Comparison of ENCODE assay signal across 18 mouse cellular contexts in the genomic region with DNA sequence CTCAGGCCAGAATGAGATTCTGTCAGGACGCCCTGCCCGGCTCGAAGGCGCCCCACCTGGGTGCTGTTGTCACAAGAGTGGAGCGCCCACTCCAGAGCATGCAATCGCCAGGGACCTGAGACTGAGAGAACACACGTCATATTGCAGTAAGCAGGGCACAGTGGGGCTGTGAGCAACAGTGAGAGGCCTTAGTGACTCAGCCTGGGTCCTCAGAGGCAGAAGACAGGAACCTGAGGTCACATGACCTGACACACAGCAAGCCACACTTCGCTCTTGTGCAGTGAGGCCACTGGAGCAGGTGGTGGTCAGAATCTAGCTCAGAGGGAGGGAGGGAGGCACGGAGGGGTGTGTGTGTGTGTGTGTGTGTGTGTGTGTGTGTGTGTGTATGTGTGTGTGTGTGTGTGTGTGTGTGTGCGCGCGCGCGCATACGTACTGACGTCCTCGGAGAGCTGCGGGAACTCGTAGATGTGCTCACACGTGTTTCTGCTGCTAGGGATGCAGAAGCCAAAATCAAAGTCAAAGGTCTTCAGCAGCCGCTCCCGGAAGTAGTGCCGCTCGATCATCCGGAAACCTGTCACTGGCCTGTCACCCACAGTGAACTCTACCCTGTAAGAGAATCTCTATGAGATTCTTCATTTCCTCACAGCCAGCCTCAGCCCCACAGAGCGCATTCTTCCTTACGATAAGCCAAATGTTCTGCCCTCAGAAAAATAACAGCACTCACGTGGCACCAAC. TPM values are rescaled to one million over a fixed set of nuclear protein-coding genes. Genes with fewer than 3 reads are reported as not detected.
A peak's percentile ranks its signal among the peaks of the same experiment; 100 is the strongest.
DNase-seq lines count a peak whose midpoint lies in the region; ATAC-seq and TF ChIP-seq lines count a peak whose summit lies in the region.
"Had no signal": no experiment of that assay in that cellular context is flagged by ENCODE, and none has a peak within 500 bp of the region (broad histone marks: within the 10 kb centered on the region; RNA-seq: fewer than 3 reads in every experiment).

No protein-coding gene starts in this region.

- H3K4me1 ChIP-seq in intestine, postnatal 0 days (replicated peaks; ENCODE audit: control insufficient read depth, insufficient read depth, low read length), result no peaks in the 10 kb centered on the region

- no peaks in the 10 kb centered on the region for H3K27me3 ChIP-seq in intestine, postnatal 0 days (replicated peaks; ENCODE audit: control insufficient read depth, insufficient read depth, low read length)
- H3K27me3 ChIP-seq: forebrain, embryonic 13.5 days; heart, embryonic 12.5 days; limb, embryonic 12.5 days; neural tube, embryonic 12.5 days had no signal

- no peak overlapping the region for H3K27ac ChIP-seq in intestine, postnatal 0 days (ENCODE audit: low read depth, low read length)

- 89% methylated on average over 28 of the region's 28 CpGs for WGBS in intestine, postnatal 0 days

- no peak for TF ChIP-seq CTCF in intestine, postnatal 0 days (IDR thresholded peaks at IDR 0.05; ENCODE audit: low read depth)

- peaks cover 58% of the 10 kb centered on the region for H3K36me3 ChIP-seq in intestine, postnatal 0 days (ENCODE audit: control insufficient read depth, insufficient read depth)

- no peak overlapping the region for H3K4me2 ChIP-seq in intestine, postnatal 0 days (replicated peaks; ENCODE audit: low read depth)
- H3K4me2 ChIP-seq: forebrain, embryonic 13.5 days; heart, embryonic 12.5 days; limb, embryonic 12.5 days; neural tube, embryonic 12.5 days had no signal

- H3K4me3 ChIP-seq in intestine, postnatal 0 days (ENCODE audit: low read depth, low read length), result no peak overlapping the region
- H3K4me3 ChIP-seq: forebrain, embryonic 13.5 days; heart, embryonic 12.5 days; limb, embryonic 12.5 days; neural tube, embryonic 12.5 days had no signal

- H3K9ac ChIP-seq in intestine, postnatal 0 days (ENCODE audit: low read depth, low read length), result no peak overlapping the region
- H3K9ac ChIP-seq: forebrain, embryonic 13.5 days; heart, embryonic 12.5 days; limb, embryonic 12.5 days; neural tube, embryonic 12.5 days had no signal

- peak; percentile 61 for DNase-seq in kidney, adult 9 months
- DNase-seq in kidney, postnatal 14 days, result no peak
- DNase-seq in 3134 (ENCODE audit: extremely low read depth, insufficient read length, low spot score), result peak; percentile 34
- peak; percentile 58 for DNase-seq in induced T-regulatory cell, adult 2 months (ENCODE audit: low read depth)
- DNase-seq in spleen, adult 12 weeks (ENCODE audit: low spot score), result no peak
- no peak for DNase-seq in adrenal gland, postnatal 4 days (ENCODE audit: low spot score in 2 of 2)
- DNase-seq: cerebellum, postnatal 14 days; layer of hippocampus, postnatal 36 days; lung, adult 18-20 months; spleen, adult 18-20 months; thymus, adult 18-20 months had no signal

- H3K9me3 ChIP-seq in intestine, postnatal 0 days (ENCODE audit: control insufficient read depth), result no peaks in the 10 kb centered on the region
- H3K9me3 ChIP-seq: forebrain, embryonic 13.5 days; heart, embryonic 12.5 days; limb, embryonic 12.5 days; neural tube, embryonic 12.5 days had no signal

- peak; percentile 37 for ATAC-seq in CD4-positive, CD25-positive, alpha-beta regulatory T cell, adult 4 months
- no peak for ATAC-seq in intestine, postnatal 0 days

RNA-seq across cellular contexts. Expression of gene Acads, which starts 7.6 kb away (rescaled TPM):
- polyA plus RNA-seq in CD4-positive, CD25-positive, alpha-beta regulatory T cell, adult 4 months (2017; shearing (Covaris generic)), result 10 to 100 TPM; 10.6 to 28.4 TPM
- total RNA-seq in adrenal gland, postnatal 4 days (2021), result 100 to 1,000 TPM; 166 to 191 TPM
- 100 and 113 TPM in 2 replicates for polyA plus RNA-seq in intestine, postnatal 0 days (2015; fragmentation: Nextera tagmentation; extraction: Ambion mirVana)

RNA-seq across cellular contexts. Expression of gene Unc119b, which starts 8.0 kb away (rescaled TPM):
- polyA plus RNA-seq in CD4-positive, CD25-positive, alpha-beta regulatory T cell, adult 4 months (2017; shearing (Covaris generic)), result 10 to 100 TPM; 16.1 to 16.4 TPM
- 10 to 100 TPM; 35.1 to 39.1 TPM for total RNA-seq in adrenal gland, postnatal 4 days (2021)
- 10.1 and 12.2 TPM in 2 replicates for polyA plus RNA-seq in intestine, postnatal 0 days (2015; fragmentation: Nextera tagmentation; extraction: Ambion mirVana)

RNA-seq across cellular contexts. Expression of gene Gm10401, which starts 28.6 kb away (rescaled TPM):
- 10 to 100 TPM; 15.1 to 18.1 TPM for polyA plus RNA-seq in CD4-positive, CD25-positive, alpha-beta regulatory T cell, adult 4 months (2017; shearing (Covaris generic))
- under 1 TPM in 1 of 2 experiments, not detected in 1; 0.73 TPM for total RNA-seq in adrenal gland, postnatal 4 days (2021)
- 13.8 and 17.0 TPM in 2 replicates for polyA plus RNA-seq in intestine, postnatal 0 days (2015; fragmentation: Nextera tagmentation; extraction: Ambion mirVana)
- total RNA-seq: gastrocnemius, adult 8-10 months; layer of hippocampus, postnatal 36 days had no signal

RNA-seq across cellular contexts. Expression of gene Mlec, which starts 31.2 kb away (rescaled TPM):
- 10 to 100 TPM; 28.9 to 37.0 TPM for polyA plus RNA-seq in CD4-positive, CD25-positive, alpha-beta regulatory T cell, adult 4 months (2017; shearing (Covaris generic))
- 100 to 1,000 TPM; 208 to 242 TPM for total RNA-seq in adrenal gland, postnatal 4 days (2021)
- polyA plus RNA-seq in intestine, postnatal 0 days (2015; fragmentation: Nextera tagmentation; extraction: Ambion mirVana), result 56.7 and 59.7 TPM in 2 replicates

Comparison
In these comparisons a context has a peak if more than half of its experiments do, and no peak if none do; other contexts are left out.
1. DNase-seq: peak in kidney, adult 9 months (single experiment), 3134 (single experiment) and induced T-regulatory cell, adult 2 months (single experiment); none in kidney, postnatal 14 days (single experiment), spleen, adult 12 weeks (single experiment) and adrenal gland, postnatal 4 days (0 of 2).